Mouse (Mus musculus): ENCODE data around the gene Clec2l.
"Not testable (repeated sequence)": the region's sequence is repeated elsewhere in the genome, so short reads cannot be mapped to it uniquely, and the experiment has no call there.

Gene Clec2l

DNA sequence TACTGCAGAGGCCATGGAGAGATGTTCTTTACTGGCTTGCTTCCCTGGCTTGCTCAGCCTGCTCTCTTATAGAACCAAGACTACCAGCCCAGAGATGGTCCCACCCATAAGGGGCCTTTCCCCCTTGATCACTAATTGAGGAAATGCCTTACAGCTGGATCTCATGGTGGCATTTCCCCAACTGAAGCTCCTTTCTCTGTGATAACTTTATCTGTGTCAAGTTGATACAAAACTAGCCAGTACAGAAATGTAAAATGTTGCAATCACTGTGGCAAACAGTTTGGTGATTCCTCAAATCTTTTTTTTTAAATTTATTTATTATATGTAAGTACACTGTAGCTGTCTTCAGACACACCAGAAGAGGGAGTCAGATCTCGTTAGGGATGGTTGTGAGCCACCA is 7.6 kb downstream of the Clec2l start:
- not testable (repeated sequence) for DNase-seq (ENCODE audit: low spot score in 2 of 2)

DNA sequence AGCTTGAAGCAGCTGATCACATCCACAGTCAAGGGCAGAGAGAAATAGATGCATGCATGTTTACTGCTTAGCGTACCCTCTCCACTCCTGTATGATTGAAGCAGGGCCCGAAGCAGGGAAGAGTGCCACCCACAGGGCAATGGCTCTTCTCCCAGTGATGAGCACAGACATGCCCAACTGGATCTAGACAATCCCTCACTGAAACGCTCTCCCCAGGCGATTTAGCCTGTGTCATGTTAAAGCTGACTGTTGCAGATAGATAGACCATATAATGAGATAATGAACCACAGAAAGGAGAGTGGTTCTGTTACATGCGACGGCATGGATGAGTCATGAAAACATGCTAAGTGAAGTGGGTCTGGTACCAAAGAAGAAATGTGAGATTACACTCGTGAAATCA is 8.4 kb downstream of the Clec2l start:
- DNase-seq (ENCODE audit: low spot score in 2 of 2): no peak

DNA sequence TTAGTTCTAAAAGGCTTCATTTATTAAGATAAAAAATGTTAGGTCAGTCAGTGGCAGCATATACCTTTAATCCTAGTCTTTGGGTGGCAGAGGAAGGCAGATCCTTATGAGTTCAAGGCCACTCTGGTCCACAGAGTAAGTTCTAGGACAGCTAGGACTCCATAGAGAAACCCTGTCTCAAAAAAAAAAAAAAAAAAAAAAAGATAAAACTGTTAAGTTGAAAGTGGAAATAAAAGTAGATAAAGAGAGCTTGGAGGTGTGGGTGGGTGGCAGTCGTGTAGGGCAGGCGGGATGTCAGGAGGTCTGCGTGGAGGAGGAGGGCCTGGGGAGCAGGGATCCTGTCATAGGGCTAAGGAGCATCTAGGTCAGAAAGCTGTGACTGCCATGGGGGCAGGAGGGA is 9.1 kb downstream of the Clec2l start:
- DNase-seq (ENCODE audit: low spot score in 2 of 2): no peak

DNA sequence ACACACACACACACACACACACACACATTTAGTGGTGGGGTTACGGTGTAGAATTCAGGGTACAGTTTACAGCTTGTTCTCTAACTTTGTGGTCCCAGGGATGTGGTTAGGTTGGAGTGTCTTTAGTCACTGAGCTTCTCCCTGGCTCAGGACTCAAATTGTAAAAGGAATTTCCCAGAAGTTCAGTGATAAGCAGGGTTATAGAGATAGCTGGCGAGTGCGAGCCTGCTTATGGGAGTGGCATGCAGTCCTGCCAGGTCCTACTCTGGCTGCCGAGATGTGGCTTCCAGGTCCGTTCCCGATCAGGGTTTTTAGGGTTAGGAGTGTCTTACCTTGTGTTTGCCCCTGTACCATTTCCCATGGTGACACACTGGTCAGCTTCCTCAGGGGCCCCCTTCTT is 13.3 kb downstream of the Clec2l start:
- DNase-seq (ENCODE audit: low spot score in 2 of 2): no peak

DNA sequence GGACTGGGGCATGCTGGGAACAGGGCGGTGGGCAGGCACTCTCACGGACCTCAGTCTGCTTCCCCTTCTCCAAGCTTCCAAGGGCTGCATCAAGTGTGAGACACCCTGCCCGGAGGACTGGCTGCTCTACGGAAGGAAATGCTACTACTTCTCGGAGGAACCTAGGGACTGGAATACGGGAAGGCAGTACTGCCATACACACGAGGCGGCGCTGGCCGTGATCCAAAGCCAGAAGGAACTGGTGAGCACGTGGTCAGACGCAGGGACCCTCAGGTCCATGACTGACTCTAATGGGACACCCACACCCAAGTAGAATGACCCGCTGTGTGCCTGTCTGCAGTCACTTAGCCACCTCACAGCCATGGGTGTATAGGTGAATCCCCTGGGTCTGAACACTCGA is 13.9 kb downstream of the Clec2l start:
- DNase-seq (ENCODE audit: low spot score in 2 of 2): no peak

DNA sequence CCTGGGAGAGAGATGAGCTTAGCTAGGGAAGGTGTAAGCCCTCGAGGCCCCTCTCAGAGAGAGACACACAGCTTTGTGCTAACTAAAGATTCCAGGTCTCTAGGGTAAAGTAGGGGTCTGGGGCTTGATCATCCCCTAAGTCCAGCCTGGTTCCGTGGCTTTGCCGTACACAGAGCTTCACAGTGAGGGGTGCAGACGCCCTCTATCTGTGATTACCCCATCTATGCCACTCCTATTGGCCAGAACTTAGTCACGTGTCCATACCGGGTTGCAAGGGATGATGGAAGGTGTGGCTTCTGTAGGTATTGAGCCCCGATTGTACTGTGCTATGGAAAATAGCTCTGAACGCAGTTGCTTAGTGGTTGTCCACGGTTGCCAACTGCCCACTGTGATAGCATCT is 14.8 kb downstream of the Clec2l start:
- DNase-seq (ENCODE audit: low spot score in 2 of 2): no peak

DNA sequence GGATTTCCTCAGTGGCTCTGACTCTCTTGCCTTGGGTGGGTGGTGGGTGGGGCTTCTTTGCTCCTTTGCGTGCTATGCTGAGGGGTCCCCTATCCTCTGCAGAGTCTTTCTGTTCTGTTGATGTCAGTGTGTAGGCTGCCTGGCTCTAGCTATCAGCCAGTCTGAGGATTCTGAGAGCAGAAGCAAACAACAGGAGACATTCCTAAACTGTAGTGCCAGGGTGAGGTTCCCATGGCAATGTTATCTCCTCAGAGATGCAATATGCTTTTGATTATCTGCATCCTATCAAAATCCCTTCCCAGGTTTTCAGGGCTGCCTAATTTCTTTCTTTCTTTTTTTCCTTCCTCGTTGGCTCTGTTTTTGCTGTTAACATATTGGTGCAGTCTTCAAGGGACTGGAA is 19.7 kb downstream of the Clec2l start:
- DNase-seq (ENCODE audit: low spot score in 2 of 2): no peak

DNA sequence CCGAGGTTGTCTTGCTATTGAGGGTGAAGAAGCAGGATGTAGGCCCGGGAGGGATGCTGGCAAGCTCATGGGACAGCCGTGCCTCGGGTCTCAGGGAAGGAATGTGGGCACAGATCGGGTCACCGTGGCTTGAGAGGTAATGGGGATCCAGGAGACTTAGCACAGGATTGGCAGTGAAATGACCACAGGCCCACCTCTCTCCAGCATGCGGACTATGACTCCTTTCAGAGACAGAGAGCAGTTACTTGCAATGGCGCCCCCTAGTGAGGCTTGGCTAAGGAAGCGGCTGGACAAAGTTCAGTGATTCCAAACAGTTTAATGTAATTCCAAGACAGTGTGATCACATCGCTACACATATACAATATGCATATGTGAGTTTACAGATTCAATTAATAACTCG is 24.3 kb downstream of the Clec2l start:
- peak in 1 of 2 experiments; percentile 62 for DNase-seq (ENCODE audit: low spot score in 2 of 2)

DNA sequence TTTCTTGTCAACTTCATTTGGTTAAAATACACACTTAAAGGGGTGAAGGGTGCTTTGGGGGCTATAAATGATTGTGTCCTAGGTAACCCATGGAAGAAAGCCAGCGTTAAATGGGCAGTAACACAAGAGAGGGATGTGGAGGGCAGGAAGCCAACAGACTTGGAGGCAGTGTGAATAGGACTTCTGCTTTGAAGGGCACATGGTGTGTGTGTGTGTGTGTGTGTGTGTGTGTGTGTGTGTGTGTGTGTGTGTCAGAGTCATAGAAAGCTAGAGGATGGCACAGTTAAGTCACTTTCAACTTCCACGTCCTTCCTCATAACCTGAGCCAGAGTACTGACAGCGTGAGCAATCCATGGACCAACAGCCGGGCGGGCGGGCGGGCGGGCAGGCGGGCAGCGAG is 26.0 kb downstream of the Clec2l start:
- DNase-seq (ENCODE audit: low spot score in 2 of 2): no peak

DNA sequence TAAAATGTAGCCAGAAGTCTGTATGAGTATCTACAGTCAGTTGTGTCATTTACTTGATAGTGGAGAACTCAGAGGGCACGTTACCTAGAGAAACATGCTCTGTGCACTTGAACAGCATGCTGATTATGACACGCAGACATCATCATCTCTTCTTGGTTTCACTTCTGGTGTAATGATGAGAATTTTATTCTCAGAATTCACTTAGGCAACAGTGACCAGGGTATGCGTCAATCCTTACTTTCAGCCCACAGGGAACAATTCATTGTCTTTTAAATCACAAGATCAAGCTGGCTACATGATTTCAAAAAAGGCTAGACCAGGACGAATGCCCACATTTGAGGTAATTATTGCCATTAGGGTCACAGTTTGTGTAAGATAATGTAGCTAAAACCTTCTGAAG is 27.7 kb downstream of the Clec2l start:
- DNase-seq (ENCODE audit: low spot score in 2 of 2): no peak

DNA sequence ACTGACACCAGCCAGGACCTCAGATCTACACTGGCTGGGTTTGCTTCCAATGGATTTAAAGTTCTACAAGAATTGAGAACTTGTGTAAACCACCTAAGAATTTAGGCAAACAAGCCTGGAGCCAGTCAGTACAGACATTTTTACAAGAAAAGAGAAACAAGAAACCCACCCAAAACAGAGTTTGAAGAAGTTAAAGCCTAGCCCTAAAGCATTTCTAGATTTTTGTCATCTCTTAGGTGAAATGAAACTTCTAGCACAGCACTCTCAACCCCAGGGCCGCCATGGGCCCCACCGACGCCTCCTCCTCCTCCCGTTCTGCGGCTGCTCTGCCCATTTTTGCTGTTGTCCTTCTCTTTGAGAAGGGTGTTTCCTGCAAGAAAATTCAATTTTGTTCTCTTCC is 28.2 kb downstream of the Clec2l start:
- no peak for DNase-seq (ENCODE audit: low spot score in 2 of 2)

DNA sequence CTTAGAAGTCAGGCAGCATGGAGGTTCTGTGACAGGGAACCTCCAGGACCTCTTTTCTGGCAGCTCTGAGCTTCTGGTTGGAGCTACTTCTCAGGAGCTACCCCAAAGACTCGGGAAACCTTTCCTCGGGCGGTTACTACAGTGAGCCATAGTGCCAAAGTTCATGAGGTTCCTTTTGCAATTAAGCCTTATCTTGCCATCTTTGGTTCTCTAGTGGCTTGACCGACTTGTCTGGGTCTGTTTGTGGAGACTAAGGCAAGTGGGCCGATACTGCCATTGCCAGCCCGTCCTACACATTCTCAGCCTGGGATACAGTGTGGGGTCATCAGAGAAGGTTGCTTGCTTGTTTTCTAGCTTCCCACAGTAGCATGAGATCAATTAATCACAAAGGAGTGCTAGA is 29.7 kb downstream of the Clec2l start:
- no peak for DNase-seq (ENCODE audit: low spot score in 2 of 2)

DNA sequence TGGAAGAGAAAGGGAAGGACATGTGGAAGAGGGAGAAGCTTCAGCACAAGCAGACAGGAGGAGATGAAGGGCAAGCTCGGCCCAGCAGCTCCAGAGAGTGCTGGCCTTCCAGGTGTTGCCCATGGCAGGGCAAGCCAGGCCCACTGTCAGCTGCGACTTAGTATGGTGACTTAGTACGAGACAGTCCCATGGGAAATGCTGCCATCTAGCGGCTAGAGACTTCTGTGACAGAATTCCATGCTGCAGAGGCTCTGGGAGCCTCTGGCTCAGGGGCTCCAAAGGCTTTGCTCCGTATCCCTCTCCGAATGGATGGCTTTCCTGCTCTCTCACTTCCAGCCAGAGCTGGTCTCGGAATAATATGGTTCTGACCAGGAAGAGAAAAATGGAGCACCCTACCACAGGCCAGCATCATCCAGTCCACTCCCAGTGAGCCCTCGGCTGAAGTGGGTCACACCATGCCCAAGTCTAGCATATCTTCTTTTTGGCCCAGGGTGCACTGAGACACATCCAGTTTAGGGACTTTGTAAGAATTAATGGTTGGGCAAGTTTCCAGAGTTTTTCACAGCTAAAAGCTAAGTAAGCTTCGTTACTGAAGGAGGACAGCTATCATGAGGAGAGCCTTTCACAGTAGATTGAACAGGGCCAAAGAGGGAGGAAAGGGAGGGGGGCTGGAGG is 32.6 kb downstream of the Clec2l start:
- peak; percentile 63 to 81 for DNase-seq (ENCODE audit: low spot score in 2 of 2)

DNA sequence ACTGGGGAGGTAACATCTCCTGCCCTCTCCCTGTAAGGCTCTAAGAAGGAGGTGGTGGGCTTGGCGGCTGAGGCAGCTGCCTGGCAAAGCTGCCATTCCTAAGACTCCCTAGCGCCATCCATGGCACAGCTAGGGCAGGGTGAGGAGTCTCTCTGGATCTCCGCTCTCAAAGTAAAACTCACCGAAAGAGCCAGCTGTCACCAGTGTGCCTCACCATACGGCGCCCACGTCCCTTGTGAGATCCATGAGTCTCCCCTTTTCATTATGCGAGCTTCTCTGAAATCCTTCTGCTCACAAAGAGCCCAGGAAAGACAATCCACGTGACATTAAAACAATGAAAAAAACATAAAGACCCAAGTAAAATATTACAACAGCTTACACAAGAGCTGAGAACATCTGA is 33.7 kb downstream of the Clec2l start:
- no peak for DNase-seq (ENCODE audit: low spot score in 2 of 2)

DNA sequence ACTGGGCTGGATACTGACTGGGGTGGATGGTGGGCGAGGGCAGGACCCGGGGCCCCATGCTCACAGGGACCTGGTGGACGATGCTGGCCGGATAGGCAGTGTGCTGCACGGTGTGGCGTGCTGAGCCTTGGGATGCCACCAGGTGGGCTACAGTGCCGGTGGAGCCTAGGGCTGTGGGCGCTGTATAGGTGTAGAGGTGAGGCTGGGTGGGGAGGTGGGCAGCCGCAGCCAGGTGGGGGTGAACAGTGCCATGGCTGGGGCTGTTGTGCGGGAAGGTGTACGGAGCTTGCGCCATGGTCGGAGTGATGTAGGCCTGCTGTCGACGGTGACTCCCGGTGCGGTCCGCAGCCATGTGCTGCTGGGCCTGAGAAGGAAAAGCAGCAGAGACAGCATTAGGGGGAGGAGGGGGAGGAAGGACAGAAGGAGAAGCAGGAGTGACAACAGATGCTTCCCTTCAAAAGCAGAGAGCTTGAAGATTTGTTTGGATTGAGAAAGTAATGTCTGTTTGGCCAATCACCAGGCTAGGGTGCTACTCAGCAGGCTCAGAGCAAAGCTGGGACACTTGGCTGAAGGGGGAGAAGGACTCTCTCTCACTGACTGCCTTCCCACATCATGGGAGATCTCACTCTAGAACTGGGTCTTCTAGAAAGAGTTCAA is 35.5 kb downstream of the Clec2l start:
- DNase-seq (ENCODE audit: low spot score in 2 of 2): no peak

DNA sequence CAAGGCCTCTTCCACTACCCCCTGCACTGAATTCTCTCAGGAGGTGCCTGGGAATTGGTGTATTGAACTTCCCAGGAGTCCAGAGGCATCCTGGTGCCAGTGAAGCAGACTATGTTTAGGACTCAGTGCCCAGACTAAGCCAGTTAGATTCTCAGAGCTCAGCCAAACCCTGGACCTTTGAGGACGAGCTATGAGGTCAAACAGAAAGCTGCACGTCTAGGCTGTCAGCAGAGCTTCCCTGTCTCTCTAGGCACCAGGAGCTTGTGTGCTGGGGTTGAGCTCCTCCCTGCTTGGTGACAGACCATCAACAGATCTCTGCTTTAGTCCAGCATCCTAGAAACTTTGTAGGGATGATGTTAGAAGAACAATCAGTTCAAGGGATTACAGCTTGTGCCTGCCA is 38.6 kb downstream of the Clec2l start:
- no peak for DNase-seq (ENCODE audit: low spot score in 2 of 2)

DNA sequence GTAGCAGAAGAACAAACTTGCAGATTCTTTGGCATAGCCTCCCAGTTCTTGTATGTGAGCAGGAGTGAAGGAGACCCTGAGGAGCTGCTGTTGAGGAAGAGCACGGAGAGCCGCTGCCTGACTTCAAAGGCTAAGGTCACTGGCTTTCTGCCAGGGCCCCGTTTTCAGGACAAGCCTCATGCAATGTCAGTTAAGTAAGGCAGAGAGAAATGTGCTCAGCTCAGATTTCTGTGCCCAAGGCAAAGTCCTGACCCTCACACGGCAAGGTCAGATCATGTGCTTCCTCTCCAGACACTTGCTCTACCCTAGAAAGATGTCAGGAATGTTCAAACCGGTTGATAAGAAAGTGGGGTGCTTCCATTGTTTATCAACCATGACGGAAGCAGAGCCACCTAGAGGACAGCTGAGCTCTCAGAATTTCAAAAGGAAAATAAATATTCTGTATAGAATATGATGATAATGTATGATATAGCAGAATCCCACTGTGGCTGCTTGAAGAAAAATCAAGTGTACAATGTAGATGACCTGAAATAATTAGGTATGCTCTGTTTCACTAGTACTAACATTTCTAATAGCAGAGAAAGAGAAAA is 40.0 kb downstream of the Clec2l start:
- DNase-seq (ENCODE audit: low spot score in 2 of 2): no peak

DNA sequence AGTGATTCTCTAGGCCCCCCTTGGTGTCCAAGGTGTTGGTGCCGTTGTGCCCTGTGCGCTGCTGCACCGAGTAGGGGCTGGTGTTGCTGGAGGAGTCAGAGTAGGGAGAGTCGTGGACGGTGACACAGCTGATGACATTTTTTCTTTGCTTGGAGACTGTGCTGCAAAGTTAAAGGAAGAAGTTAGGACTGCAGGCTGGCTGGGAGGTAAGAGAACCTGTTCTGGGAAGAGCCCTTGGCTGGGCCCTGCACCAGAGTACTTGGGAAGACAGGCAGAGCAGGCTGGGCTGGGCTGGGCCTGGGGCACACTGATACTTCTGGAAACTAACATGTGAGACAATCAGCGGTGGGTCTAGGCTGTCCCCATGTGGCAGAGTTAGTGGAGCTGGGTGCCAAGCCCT is 40.7 kb downstream of the Clec2l start:
- DNase-seq (ENCODE audit: low spot score in 2 of 2): no peak

DNA sequence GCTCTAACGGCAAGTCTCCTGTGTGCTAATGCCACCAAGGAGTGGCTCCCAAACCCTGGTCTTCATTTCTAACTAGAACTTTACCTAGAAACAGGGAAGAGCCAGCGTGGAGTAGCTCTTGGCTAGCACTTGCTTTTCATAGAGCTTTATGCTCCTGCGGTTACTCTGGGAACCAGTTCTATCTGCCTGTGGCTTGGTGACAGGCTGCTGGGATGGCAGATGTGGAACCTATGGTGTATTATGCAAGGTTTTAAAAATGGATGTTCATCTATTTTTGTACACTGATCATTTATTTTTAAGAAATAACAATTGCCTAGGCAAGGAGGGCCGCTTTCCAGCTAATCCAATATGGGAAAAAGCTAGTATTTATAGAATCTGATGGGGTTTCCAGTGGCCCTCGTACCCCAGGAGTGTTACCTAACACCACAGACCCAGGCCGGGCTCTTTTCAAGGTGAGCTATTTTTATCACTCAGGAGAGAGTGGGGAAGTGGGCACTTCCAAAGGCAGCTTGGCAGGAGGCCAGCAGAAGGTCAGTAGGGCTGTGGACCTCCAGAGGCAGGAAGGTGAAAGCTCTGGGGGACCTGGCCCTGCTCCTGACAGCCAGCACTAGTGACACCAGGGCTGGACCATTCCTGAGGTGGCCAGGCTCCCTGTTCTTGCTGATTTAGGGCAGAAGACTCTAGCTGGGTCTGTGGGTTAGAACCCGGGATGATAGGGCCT is 41.6 kb downstream of the Clec2l start:
- no peak for DNase-seq (ENCODE audit: low spot score in 2 of 2)

DNA sequence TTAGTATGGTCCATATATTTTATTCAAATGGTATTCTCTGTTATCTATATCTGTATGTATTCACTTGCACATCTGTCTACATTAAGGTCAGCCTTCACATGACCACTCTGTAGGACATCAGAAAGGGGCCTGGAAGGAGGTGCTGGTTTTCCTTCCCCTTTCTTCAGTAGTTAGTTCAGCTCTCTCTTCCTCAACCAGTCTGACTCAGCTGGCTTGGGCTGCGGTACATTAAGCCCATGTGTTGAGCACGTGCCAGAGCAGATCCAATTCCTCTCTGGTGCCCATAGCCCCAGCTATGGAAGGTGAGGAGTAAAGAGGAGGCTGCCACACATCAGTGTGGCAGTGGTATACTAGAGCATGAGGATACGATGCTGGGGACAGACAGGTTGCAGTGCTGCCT is 47.6 kb downstream of the Clec2l start:
- DNase-seq (ENCODE audit: low spot score in 2 of 2): peak in 1 of 2 experiments; percentile 39

DNA sequence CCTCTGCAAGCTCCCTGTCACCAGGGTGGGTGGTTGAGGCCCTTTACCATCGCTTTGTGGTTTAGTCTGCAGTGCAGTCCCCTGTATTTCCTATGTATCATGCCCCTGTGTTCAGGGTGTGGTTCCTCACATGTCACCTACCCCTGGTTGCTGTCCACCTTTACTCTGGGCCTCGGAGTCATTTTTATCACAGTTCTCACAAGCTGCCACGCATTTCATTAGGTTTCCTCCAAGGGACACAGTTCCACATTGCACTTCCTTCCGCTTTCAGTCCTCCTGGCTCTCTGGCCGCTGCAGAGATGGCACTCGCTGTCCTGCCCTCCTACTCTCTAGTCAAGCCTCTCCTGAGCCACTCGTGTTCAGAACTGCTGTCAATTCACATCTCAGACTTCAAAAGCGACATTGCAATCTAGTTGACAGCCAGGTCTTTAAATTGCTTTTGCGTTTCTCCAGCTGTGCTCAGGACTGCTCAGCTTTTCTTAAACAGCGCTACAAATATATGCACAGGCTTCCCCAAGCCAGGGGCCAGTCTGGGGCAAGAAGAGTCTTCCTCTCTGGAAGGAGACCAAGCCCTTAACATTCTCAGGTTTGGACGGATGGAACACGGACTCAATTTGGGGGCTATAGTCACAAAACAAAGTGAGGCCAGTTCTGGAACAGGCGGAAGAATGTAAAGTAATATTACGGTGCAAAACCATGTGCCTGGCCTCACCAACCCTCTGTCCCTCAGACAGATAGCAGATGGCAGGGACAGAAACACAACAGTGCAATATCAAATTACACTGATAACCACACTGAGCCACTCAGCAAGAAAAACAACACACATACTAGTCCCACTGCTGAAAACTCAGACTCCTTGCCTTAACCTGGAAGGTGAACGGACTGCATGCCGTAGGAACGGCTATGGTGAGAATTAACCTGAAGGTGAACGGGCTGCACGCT is 51.4 kb downstream of the Clec2l start:
- no peak for DNase-seq (ENCODE audit: low spot score in 2 of 2)

DNA sequence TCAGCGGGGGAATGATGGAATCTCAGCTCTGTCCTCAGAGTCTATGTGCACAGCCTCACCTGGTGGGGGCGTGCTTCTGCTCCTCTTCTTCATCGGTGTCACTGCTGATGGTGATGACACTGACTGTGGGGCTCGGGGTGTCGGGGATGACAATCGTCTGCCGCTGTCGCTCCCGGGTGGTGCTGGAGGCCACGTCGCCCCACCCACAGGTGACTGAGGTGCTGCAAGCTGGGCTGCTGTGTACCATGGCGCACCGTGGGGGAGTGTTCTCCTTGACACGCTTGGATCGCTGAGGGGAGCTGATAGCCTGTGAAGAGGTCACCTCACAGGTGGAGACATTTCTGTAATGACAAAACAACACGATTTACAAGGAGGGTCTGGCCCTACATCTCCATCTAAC is 53.0 kb downstream of the Clec2l start:
- no peak for DNase-seq (ENCODE audit: low spot score in 2 of 2)
